Mouse (Mus musculus) small intestine, adult 10 weeks (tissue): ENCODE data around the gene Bcl9l. TPM values are rescaled to one million over a fixed set of nuclear protein-coding genes. Genes with fewer than 3 reads are reported as not detected.

Source experiments
- polyA plus RNA-seq: library from polyadenylated mRNA; stranded (reverse); fragments of 350-450 nt; fragmentation: Illumina TruSeq; extraction: RNeasy Lipid Tissue Mini Kit (QIAGEN cat#74804); gene quantifications from one replicate; pipeline ENCODE4 v1.2.3, GENCODE M21; 2014; ENCODE audit warnings: low replicate concordance

Gene Bcl9l
- polyA plus RNA-seq: 0.89 TPM

DNA sequence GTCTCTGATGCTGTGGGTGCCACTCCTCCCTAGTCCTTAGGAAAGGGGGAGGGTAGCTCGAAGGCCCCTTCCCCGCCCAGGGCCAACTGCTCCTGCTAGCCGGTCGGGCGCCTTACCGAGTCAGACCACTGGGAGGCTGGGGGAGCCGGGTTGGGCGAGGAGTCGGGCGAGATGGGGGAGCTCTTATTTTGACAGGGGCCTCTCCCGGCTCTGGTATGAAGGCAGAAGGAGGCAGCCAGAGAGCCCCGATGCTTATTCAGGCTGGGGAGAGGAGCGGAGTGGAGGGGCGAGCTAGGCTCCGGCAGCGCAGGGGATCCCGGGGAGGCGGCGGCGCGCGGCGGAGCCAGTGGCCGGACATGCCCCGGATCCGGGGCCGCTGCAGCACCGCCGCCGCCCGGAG is at the start of gene Bcl9l:
TSS of gene Bcl9l (plus strand) at position 274 of the 400 bp plus-strand sequence.

DNA sequence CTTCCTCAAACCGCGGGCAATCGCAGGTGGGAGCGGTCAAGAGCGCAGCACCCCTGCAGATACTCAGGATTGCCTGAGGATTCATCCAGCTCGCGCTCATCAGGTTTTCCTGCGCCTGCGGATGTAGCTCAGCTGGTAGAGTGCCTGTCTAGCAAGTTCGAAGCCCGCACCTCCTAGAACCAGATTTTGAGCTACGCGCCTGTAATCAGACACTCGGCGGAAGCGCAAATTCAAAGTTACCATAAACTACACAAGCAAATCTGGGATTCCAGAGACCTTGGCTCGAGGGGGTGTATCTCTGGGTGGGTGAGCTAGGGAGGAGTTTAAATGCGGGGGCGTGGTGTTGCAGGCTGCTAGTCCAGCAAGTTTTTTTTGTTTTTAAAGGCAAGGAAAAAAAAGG is 41.7 kb upstream of the Bcl9l start, which contains the start of gene Foxr1:
TSS of gene Foxr1 (minus strand) at position 176 of the 400 bp plus-strand sequence.

DNA sequence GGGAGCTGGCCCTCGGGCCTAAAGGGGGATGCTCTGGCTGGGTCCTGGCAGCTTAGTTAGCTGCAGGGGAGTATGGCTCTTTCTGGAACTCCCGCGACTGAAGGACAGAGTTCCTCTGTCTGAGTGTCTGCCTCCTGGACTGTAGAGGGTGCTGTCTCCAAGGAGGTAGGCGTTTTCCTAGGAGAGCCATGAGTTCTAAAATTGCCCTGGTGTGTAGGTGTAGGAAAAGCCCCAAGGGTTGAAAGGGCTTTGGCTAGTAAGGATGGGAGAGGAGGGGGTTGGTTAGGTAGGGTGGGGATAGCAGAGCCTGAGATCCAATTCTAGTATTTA is 27.8 kb upstream of the Bcl9l start, which contains the start of gene Upk2:
TSS of gene Upk2 (minus strand) at position 86 of the 330 bp plus-strand sequence.

Other genes starting within 250 kb of the Bcl9l start
- gene Cbl, start 248.8 kb upstream of the Bcl9l start, polyA plus RNA-seq: 39.1 TPM
- gene Ccdc153, start 242.1 kb upstream of the Bcl9l start, polyA plus RNA-seq: not detected
- gene Pdzd3, start 231.4 kb upstream of the Bcl9l start, polyA plus RNA-seq: 2.2 TPM
- gene Nlrx1, start 214.2 kb upstream of the Bcl9l start, polyA plus RNA-seq: not detected
- not detected for gene Abcg4, start 194.2 kb upstream of the Bcl9l start, polyA plus RNA-seq
- 18.5 TPM for gene Hinfp, start 177.2 kb upstream of the Bcl9l start, polyA plus RNA-seq
- gene C2cd2l, start 162.5 kb upstream of the Bcl9l start, polyA plus RNA-seq: 6.6 TPM
- 7.8 TPM for gene Dpagt1, start 156.8 kb upstream of the Bcl9l start, polyA plus RNA-seq
- gene H2afx, start 148.1 kb upstream of the Bcl9l start, polyA plus RNA-seq: 4.3 TPM
- gene Hmbs, start 138.6 kb upstream of the Bcl9l start, polyA plus RNA-seq: 18.0 TPM
- gene Vps11, start 121.2 kb upstream of the Bcl9l start, polyA plus RNA-seq: 4.8 TPM
- gene Hyou1, start 103.3 kb upstream of the Bcl9l start, polyA plus RNA-seq: 7.2 TPM
- gene Slc37a4, start 86.0 kb upstream of the Bcl9l start, polyA plus RNA-seq: 21.7 TPM
- 316 TPM for gene Rps25, start 75.7 kb upstream of the Bcl9l start, polyA plus RNA-seq
- 40.2 TPM for gene Trappc4, start 75.2 kb upstream of the Bcl9l start, polyA plus RNA-seq
- 16.5 TPM for gene Ccdc84, start 64.3 kb upstream of the Bcl9l start, polyA plus RNA-seq
- not detected for gene Foxr1, start 41.7 kb upstream of the Bcl9l start, polyA plus RNA-seq
- gene Upk2, start 27.8 kb upstream of the Bcl9l start, polyA plus RNA-seq: not detected
- 0.37 TPM for gene Cxcr5, start 79.1 kb downstream of the Bcl9l start, polyA plus RNA-seq
- gene Ddx6, start 122.1 kb downstream of the Bcl9l start, polyA plus RNA-seq: 130 TPM
- 43.8 TPM for gene Treh, start 190.4 kb downstream of the Bcl9l start, polyA plus RNA-seq